Mouse (Mus musculus) neural tube, embryonic 13.5 days (tissue): ENCODE results near the gene Klhl2. TPM values are rescaled to one million over a fixed set of nuclear protein-coding genes. Genes with fewer than 3 reads are reported as not detected.
A peak's percentile ranks its signal among the peaks of the same experiment; 100 is the strongest.

ENCODE experiments used
- ATAC-seq: fragments of 200-750 bp; cut with Nextera tagmentation; 2 replicates; pipeline ENCODE4 v1.8.0; 2017; ENCODE audit warnings: low read depth, mild to moderate bottlenecking, moderate TSS enrichment, moderate library complexity
- H3K27ac ChIP-seq: fragments of 300-500 bp; sonication (generic); replicated peaks from 2 replicates; pipeline ENCODE4 v1.5.1; 2015; ENCODE audit warnings: moderate library complexity, mild to moderate bottlenecking, inconsistent platforms
- H3K27me3 ChIP-seq: fragments of 300-500 bp; sonication (generic); 2 replicates; pipeline ENCODE4 v1.6.1; 2015; ENCODE audit warnings: mild to moderate bottlenecking, inconsistent platforms
- H3K36me3 ChIP-seq: fragments of 300-500 bp; sonication (generic); 2 replicates; pipeline ENCODE4 v1.6.1; 2015; ENCODE audit warnings: mild to moderate bottlenecking, inconsistent platforms
- H3K4me1 ChIP-seq: fragments of 300-500 bp; sonication (generic); replicated peaks from 2 replicates; pipeline ENCODE4 v1.6.1; 2015; ENCODE audit warnings: inconsistent platforms
- H3K4me2 ChIP-seq: fragments of 300-500 bp; sonication (generic); 2 replicates; pipeline ENCODE4 v1.6.1; 2015; ENCODE audit warnings: inconsistent platforms, mild to moderate bottlenecking, moderate library complexity
- H3K4me3 ChIP-seq: fragments of 300-500 bp; sonication (generic); 2 replicates; pipeline ENCODE4 v1.5.1; 2015; ENCODE audit warnings: mild to moderate bottlenecking, inconsistent platforms
- H3K9ac ChIP-seq: fragments of 300-500 bp; sonication (generic); 2 replicates; pipeline ENCODE4 v1.6.1; 2015; ENCODE audit warnings: moderate library complexity, mild to moderate bottlenecking, inconsistent platforms
- H3K9me3 ChIP-seq: fragments of 300-500 bp; sonication (generic); 2 replicates; pipeline ENCODE4 v1.6.1; 2016; ENCODE audit warnings: inconsistent platforms
- WGBS: fragments of 180-500 bp; shearing (Covaris S2); methylation state at CpG from one replicate; pipeline ENCODE4 v1.1.7; 2015; 5-methylcytosine and 5-hydroxymethylcytosine counted together
- polyA plus RNA-seq: library from polyadenylated mRNA; unstranded; fragments of >200 nt; fragmentation: Nextera tagmentation; extraction: Ambion mirVana; gene quantifications from 2 replicates; pipeline ENCODE4 v1.2.1, GENCODE M21; 2015

The Klhl2 gene
- polyA plus RNA-seq, 1 experiment from 2014 or later: 32.3 TPM

GRCm38 (mm10) chr8:64845314-64845713 lies 4.5 kb downstream of the Klhl2 start:
- no peak for ATAC-seq
- WGBS: 84% methylated on average over 7 of the region's 7 CpGs
- Histone ChIP-seq H3K9me3 (no peaks in the 10 kb centered on the region), H3K27me3 (no peaks in the 10 kb centered on the region), H3K4me1 (peaks cover 49% of the 10 kb centered on the region), H3K9ac (no peak overlapping the region), H3K27ac (no peak overlapping the region), H3K36me3 (no peaks in the 10 kb centered on the region), H3K4me2 (no peak overlapping the region), H3K4me3 (no peak overlapping the region)

DNA sequence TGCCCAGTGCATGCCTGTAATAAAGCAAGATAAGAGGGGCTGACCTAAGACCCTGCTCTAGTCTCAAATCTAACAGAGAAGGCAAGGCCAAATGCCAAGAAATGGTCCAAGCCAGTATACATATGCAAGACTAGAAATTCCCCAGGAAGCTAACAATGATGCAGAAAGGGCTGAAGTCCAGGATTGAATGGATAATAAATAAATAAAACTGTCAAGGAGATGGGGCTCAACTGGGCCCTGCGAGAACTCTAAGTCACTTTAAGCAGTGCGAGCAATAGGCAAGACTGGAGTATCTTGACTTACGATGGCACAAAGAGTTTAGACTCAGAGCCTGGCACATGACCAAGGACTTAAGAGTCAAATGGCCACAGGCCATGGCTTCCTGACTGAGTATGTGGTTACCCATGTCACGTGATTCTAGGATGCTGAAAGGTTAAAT lies 5.8 kb downstream of the Klhl2 start:
- no peaks in the 10 kb centered on the region for H3K27me3 ChIP-seq
- 48% methylated on average over 4 of the region's 4 CpGs for WGBS
- no peak overlapping the region for H3K27ac ChIP-seq
- peaks cover 52% of the 10 kb centered on the region for H3K4me1 ChIP-seq
- no peak for ATAC-seq
- H3K36me3 ChIP-seq: no peaks in the 10 kb centered on the region
- H3K4me3 ChIP-seq: no peak overlapping the region
- no peaks in the 10 kb centered on the region for H3K9me3 ChIP-seq
- H3K9ac ChIP-seq: no peak overlapping the region
- H3K4me2 ChIP-seq: no peak overlapping the region

DNA sequence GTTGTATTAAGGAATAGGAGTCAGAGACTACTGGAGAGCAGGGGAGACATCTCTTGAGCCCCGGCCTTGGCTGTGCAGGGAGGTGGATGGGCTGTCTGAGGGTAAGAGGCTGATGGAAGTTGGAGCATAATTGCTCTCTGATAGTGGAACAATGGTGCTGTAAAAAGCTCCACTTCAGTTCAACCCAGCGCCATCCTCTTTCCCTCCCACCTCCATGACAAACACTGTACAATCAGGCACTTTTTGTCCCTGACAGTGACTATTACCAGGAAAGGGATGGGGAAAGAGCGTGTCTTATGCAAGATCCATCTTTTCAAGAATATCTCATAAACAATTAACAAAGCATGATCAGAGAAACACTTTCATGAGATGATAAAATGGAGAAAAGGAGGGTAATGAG lies 6.6 kb downstream of the Klhl2 start:
- H3K4me1 ChIP-seq: peaks cover 52% of the 10 kb centered on the region
- H3K36me3 ChIP-seq: no peaks in the 10 kb centered on the region
- no peak for ATAC-seq
- H3K9me3 ChIP-seq: no peaks in the 10 kb centered on the region
- no peak overlapping the region for H3K4me2 ChIP-seq
- H3K4me3 ChIP-seq: no peak overlapping the region
- H3K9ac ChIP-seq: no peak overlapping the region
- H3K27ac ChIP-seq: no peak overlapping the region
- WGBS: 37% methylated on average over 3 of the region's 3 CpGs
- no peaks in the 10 kb centered on the region for H3K27me3 ChIP-seq

DNA sequence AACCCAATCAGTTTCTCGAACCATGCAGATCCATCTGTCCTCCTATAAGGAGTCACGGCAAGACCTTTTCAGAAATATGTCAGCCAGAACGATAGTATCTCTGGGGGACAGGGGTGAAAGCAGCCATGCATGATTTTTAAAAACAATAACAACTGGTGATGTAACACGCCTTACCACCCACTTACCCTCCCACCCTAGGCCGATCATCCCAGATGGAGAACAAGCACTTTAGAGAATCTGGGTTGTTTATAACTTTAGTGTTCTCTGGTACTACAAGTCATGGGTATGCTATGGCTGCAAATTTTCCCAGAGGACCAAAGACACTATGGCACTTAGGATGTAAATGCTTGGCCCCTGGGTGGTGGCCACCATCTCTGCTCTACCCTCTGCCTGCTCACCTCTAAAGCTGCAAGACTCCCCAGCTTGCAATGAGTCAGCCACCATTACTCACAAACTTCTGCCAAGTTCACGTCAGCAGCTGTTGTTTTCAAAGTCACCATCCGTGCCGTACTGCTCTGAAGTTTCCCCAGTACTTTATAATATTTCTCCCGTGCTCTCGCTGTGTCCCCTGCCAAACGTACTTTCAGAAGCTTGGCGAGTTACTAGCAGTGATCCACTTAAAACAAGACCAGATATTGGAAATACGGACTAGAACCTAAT lies 7.9 kb downstream of the Klhl2 start:
- no peak overlapping the region for H3K4me3 ChIP-seq
- H3K27me3 ChIP-seq: no peaks in the 10 kb centered on the region
- WGBS: 89% methylated on average over 13 of the region's 13 CpGs
- no peaks in the 10 kb centered on the region for H3K9me3 ChIP-seq
- no peaks in the 10 kb centered on the region for H3K36me3 ChIP-seq
- H3K4me2 ChIP-seq: no peak overlapping the region
- ATAC-seq: no peak
- no peak overlapping the region for H3K9ac ChIP-seq
- peaks cover 47% of the 10 kb centered on the region for H3K4me1 ChIP-seq
- no peak overlapping the region for H3K27ac ChIP-seq

DNA sequence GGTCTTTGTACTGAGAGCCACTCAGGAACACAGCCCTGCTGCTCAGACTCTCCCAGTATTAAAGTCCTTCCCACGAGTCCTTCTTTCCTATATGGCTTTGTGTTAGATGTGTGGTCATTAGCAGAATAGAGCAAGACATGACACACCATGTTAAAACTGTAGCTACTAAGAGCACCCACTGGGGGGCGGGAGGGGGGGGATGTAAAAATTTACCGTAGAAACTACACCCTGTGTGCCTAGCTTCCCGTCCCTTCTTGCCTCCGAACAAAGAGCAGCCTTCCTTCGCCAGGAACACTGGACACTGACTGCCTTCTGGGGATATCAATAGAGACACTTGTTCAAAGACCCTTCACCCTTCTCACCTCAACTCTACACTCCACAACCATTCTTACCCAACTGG lies 10.2 kb downstream of the Klhl2 start:
- no peak for ATAC-seq
- H3K27ac ChIP-seq: no peak overlapping the region
- 34% methylated on average over 6 of the region's 6 CpGs for WGBS

DNA sequence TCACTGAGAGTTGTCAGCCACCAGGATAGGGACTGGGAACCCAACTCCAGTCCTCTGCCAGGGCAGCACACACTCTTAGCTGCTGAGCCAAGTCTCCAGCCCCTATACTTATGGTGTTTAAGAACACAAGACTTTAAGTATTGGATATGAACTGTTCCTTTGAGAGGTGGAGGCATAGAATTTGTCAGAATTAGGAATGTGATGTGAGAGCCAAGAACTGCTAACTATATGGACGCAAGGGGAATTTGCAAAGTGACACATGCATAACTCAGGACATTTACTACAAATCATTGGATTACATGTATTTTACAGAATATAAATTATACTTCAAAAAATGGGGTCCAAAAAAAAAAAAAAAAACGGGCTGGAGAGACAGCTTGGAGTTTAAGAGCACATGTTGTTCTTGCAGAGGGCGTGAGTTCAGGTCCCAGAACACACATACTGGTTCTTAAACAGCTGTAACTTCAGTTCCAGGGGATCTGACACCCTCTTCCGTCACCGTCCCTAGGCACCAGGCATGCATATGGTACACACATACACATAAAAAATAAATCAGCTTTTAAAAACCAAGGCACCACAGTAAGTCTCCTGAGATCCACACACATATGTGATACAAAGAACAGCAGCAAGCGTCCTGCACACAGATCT lies 14.2 kb downstream of the Klhl2 start:
- no peak overlapping the region for H3K4me3 ChIP-seq
- H3K4me1 ChIP-seq: peaks cover 64% of the 10 kb centered on the region
- H3K36me3 ChIP-seq: peaks cover 9% of the 10 kb centered on the region
- no peaks in the 10 kb centered on the region for H3K27me3 ChIP-seq
- WGBS: 62% methylated on average over 6 of the region's 6 CpGs
- no peaks in the 10 kb centered on the region for H3K9me3 ChIP-seq
- H3K4me2 ChIP-seq: no peak overlapping the region
- ATAC-seq: no peak
- H3K9ac ChIP-seq: no peak overlapping the region
- H3K27ac ChIP-seq: no peak overlapping the region

More for the DNA sequence above, 10.2 kb downstream of the Klhl2 start:
- Histone ChIP-seq H3K4me2 (no peak overlapping the region), H3K9me3 (no peaks in the 10 kb centered on the region), H3K4me3 (no peak overlapping the region), H3K4me1 (peaks cover 61% of the 10 kb centered on the region), H3K9ac (no peak overlapping the region), H3K36me3 (no peaks in the 10 kb centered on the region), H3K27me3 (no peaks in the 10 kb centered on the region)

- WGBS: 18% methylated on average over 27 of the region's 27 CpGs
- Histone ChIP-seq H3K4me1 (peaks cover 58% of the 10 kb centered on the region), H3K27ac (peak overlapping the region; percentile 54), H3K27me3 (no peaks in the 10 kb centered on the region), H3K36me3 (peaks cover 11% of the 10 kb centered on the region), H3K9me3 (no peaks in the 10 kb centered on the region), H3K4me2 (peak overlapping the region; percentile 44), H3K9ac (peak overlapping the region; percentile 53), H3K4me3 (peak overlapping the region; percentile 10)
- ATAC-seq: peak; percentile 26; the same call in 1 of the 2 replicates
These were observed 15.5 kb downstream of the Klhl2 start for GRCm38 (mm10) chr8:64834071-64834877.

GRCm38 (mm10) chr8:64832581-64833135 lies 17.2 kb downstream of the Klhl2 start:
- Histone ChIP-seq H3K27ac (peak overlapping the region; percentile 38; the same call in 1 of the 2 replicates), H3K36me3 (peaks cover 19% of the 10 kb centered on the region), H3K4me1 (peaks cover 44% of the 10 kb centered on the region), H3K27me3 (no peaks in the 10 kb centered on the region), H3K4me2 (no peak overlapping the region), H3K4me3 (no peak overlapping the region), H3K9ac (no peak overlapping the region), H3K9me3 (no peaks in the 10 kb centered on the region)
- ATAC-seq: no peak
- 42% methylated on average over 13 of the region's 13 CpGs for WGBS

DNA sequence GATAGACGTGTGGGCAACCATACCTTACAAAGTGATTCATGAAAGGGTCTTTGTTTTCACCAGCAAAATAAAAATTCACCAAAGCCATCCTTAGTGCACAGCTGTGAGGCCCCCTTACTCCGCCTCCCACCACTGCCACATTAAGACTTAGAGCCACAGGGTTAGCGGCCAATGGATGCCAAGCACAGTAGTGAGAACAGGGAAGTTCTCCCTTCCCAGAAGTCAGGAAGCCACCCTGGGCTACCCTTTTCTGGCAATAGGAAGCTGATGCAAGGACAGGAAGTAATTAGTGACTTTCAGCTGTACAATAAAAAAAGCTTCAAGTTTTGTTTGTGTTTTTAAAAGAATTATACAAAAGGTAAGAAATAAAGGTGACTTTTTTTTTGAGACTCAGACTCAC lies 18.2 kb downstream of the Klhl2 start:
- H3K9me3 ChIP-seq: no peaks in the 10 kb centered on the region
- H3K4me1 ChIP-seq: peaks cover 39% of the 10 kb centered on the region
- no peak overlapping the region for H3K4me2 ChIP-seq
- peaks cover 19% of the 10 kb centered on the region for H3K36me3 ChIP-seq
- no peaks in the 10 kb centered on the region for H3K27me3 ChIP-seq
- ATAC-seq: no peak
- WGBS: 66% methylated on average over 3 of the region's 3 CpGs
- no peak overlapping the region for H3K9ac ChIP-seq
- no peak overlapping the region for H3K4me3 ChIP-seq
- H3K27ac ChIP-seq: no peak overlapping the region

- H3K27ac ChIP-seq: no peak overlapping the region
These were observed 19.9 kb downstream of the Klhl2 start for GRCm38 (mm10) chr8:64829921-64830320.

DNA sequence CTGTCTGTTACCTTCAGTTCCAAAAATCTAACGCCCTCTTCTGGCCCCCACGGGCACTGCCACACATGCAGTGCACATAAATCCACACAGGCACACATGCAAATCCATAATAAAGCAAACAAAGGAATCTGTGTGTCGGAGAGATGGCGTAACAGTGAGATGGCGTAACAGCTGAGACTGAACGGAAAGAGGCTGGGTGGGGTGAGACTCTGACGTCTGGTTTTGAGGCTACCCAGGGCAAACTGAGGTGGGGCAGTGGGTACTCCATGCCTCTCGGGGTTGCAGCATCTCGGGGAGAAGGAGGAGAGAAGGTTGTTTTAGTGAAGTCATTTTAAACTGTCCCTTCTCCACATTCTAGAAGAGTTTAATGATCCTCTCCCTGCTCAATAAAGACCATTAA lies 20.4 kb downstream of the Klhl2 start:
- no peaks in the 10 kb centered on the region for H3K27me3 ChIP-seq
- ATAC-seq: no peak
- WGBS: 88% methylated on average over 9 of the region's 9 CpGs
- peaks cover 19% of the 10 kb centered on the region for H3K36me3 ChIP-seq
- no peak overlapping the region for H3K9ac ChIP-seq
- H3K4me3 ChIP-seq: no peak overlapping the region
- H3K4me1 ChIP-seq: peaks cover 17% of the 10 kb centered on the region
- H3K27ac ChIP-seq: no peak overlapping the region
- H3K9me3 ChIP-seq: no peaks in the 10 kb centered on the region
- H3K4me2 ChIP-seq: no peak overlapping the region

More at GRCm38 (mm10) chr8:64829921-64830320, 19.9 kb downstream of the Klhl2 start:
- Histone ChIP-seq H3K9ac (no peak overlapping the region), H3K4me1 (peaks cover 22% of the 10 kb centered on the region), H3K9me3 (no peaks in the 10 kb centered on the region), H3K27me3 (no peaks in the 10 kb centered on the region), H3K4me2 (no peak overlapping the region), H3K4me3 (no peak overlapping the region), H3K36me3 (peaks cover 19% of the 10 kb centered on the region)
- no peak for ATAC-seq
- WGBS: 93% methylated on average over 3 of the region's 3 CpGs

GRCm38 (mm10) chr8:64828466-64828865 lies 21.4 kb downstream of the Klhl2 start:
- Histone ChIP-seq H3K4me3 (no peak overlapping the region), H3K4me2 (no peak overlapping the region), H3K9ac (no peak overlapping the region), H3K36me3 (peaks cover 19% of the 10 kb centered on the region), H3K4me1 (peaks cover 9% of the 10 kb centered on the region; the same call in 1 of the 2 replicates), H3K9me3 (no peaks in the 10 kb centered on the region), H3K27me3 (no peaks in the 10 kb centered on the region), H3K27ac (no peak overlapping the region)
- WGBS: 81% methylated on average over 15 of the region's 15 CpGs
- no peak for ATAC-seq
